Mouse (Mus musculus) spleen, postnatal 4 days (tissue): ENCODE measurements around the gene Odf3b.

Source experiments
- DNase-seq, 2 experiments: peaks; one replicate each; pipeline ENCODE4 v3.0.0; 2022; ENCODE audit warnings: low spot score in 2 of 2

Odf3b gene

DNA sequence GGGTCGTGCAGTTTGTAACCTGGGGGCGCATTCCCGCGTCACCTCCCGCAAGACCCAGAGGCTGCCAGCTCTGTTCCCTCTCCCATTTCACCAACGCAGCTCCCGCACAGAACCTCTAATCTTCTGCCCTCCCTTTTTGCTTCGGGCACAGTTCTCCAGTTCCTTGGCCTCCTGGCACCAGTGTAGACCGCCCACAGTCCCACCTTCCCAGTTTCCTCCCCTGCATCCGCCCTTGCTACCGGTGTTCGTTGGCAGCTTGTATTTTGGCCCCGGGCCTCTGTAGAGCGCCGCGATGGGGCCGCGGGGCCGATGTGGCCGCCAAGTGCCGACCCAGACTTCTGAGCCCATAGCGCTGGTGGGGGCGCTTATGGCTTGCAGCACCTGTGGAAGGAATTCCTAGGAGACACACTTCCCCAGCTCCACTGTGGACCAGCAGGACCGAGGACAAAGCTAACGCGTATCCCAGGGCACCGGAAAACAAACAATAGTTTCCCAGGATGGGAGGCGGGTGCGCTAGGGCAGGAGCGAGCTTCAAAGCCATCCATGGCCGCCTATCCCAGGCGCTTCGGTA, at the start of gene Odf3b:
TSS of gene Odf3b (minus strand) at position 452 of the 571 bp plus-strand sequence.
- DNase-seq = peak; percentile 25 to 70

DNA sequence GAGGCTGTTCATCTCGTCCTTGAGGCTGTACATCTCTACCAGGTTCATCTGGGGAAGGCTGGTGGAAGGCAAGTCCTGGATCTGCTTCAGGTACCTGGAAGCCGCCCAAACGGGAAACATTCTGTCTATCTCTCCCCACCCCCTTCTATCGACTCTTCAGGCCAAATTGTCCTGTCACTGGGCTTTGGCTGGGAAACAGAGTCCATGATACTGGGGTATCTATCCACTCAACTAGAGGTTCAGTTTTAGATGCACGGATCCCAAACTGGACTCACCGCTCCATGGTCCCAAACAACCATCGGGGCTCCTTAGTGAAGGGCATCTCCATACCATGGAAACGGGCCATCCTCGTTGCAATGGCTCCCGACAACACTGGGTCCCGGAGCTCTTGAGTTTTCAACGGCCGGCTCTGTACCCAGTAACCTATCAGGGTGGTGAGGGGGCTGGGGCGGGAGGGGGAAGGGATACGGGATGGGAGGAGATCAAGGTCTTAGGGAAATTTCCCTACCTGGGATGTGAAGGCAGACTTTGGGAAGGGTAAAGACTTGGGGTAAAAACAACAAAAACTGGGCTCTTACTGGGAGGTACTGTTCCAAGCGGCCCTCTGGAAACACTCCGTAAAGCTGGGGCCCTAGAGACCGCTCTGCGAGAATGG, 49.2 kb upstream of the Odf3b start:
- DNase-seq = no peak

DNA sequence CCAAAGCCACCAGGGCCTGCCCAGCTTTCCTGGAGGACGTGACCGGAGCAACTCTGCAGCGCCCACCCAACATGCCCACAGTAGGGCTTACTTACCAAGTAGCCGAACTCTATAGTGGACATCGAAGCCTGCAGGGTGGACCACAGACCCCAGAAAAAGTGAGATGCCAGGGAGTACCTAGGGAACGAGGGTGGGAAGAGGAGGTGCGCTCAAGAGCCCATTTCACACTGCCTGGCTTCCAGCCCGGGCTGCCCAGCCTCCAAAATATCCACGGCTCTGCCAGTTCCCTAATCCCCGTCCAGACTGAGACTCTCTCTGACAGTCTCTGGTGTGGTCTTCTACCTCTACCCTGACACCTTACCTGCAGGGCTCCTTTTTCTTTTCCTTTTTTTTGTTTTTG, 47.6 kb upstream of the Odf3b start:
- no peak for DNase-seq

DNA sequence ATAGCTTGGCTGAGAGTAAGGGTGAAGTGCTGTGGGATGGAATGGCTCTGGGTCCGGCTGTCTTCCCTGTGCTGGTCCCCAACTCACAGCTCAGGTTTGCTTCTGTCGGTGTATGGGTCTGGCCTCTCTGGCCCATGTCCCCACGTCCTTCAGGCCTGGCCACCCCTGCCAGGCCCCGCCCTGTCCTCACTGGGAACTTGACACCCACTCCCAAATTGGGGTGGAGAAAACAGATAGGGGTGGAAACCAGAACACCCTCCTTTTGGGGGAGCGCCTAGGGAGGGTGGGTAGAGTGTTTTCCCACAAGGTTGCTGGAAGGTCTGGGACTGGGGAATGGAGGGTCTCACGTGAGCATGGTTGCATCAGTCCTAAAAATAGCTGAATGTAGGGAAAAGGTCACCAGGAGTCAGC, 46.6 kb upstream of the Odf3b start, which contains the start of gene Cpt1b:
TSS of gene Cpt1b (minus strand) at position 153 of the 411 bp plus-strand sequence.
- no peak for DNase-seq

DNA sequence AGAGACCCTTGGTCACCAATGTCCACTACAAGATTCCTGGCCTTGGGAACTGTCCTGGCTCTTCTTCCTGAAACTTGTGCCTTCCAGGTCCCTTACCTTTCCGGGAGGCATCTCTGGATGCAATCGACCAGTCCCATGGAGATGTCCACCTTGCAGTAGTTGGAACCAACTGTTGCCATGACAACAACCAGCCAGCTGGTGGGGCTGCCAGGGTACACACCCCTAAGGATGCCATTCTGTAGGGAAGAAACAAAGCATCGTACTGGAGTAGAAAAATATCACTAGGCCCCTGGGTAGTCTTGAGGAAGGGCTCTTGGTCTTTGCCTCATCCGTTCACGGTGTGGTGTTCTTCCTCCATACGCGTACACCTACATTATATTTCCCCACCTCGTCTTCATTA, 45.5 kb upstream of the Odf3b start:
- no peak for DNase-seq

DNA sequence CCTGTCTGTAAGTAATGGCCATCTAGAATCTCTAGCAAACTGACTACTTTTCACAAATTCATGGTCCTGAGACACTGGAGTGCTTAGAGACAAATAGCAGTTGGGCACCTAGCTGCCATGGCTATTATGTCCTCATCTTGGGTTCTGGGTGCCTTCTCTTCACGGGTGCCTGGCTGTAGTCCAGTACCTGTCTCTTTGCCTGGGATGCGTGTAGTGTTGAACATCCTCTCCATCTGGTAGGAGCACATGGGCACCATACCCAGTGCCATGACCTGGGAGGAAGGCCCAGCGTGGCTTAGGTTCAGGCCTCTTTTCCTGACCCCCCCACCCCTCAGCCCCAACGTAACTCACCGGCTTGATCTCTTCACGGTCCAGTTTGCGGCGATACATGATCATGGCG, 42.9 kb upstream of the Odf3b start:
- no peak for DNase-seq

DNA sequence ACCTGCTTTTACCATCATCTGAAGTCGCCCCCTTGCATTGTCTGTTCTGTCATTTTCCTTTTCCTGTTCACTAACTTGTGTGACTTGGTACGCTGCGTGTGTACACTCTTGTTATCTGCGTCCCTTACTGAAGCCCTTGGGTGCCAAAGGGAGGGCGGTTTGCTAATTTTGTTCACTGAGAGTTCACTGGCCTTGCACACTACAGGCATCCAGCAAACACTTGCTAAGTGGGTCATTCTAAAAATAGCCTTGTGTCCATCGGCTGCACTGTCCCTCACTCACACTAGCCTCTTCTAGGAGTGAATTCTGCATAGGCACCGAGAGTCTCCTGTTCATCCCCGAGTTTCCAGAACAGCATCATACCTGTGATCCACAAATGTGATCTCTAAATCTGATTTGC, 36.2 kb upstream of the Odf3b start:
- DNase-seq = no peak

DNA sequence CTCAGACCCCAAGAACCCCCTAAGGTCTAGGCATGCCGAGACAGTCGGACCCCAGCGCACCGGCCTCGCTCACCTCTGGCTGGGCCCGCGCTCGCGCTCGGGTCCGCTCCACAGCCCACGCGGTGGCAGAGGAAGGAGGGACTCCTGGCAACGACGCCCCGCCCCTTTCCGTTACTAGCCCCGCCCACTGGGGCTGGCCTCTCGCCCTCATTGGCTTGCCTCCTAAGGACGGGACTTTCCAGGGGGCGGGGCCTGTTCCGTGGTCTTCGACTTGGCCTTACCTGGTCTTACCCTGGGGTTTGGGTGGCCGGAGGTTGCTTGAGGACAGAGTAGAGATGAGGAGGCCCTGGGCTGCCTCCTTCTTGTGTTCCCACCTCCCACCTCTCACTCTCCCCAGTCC, 31.0 kb upstream of the Odf3b start, which contains the start of gene Syce3:
TSS of gene Syce3 (minus strand) at position 386 of the 400 bp plus-strand sequence.
- no peak for DNase-seq

DNA sequence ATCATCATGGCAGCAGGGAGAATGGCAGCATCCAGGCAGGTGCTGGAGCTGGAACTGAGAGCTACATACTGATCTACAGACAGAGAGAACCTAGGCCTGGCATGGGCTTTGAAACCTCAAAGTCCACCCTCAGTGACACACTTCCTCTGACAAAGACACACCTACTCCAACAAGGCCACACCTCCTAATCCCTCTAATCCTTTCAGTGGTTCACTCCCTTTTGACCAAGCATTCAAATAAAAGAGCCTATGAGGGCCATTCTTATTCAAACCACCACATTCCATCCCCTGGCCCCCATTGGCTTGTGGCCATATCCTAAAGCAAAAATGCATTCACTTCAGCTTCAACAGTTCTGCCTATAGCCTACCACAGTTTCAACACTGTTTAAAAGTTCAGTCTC, 27.6 kb upstream of the Odf3b start:
- no peak for DNase-seq

DNA sequence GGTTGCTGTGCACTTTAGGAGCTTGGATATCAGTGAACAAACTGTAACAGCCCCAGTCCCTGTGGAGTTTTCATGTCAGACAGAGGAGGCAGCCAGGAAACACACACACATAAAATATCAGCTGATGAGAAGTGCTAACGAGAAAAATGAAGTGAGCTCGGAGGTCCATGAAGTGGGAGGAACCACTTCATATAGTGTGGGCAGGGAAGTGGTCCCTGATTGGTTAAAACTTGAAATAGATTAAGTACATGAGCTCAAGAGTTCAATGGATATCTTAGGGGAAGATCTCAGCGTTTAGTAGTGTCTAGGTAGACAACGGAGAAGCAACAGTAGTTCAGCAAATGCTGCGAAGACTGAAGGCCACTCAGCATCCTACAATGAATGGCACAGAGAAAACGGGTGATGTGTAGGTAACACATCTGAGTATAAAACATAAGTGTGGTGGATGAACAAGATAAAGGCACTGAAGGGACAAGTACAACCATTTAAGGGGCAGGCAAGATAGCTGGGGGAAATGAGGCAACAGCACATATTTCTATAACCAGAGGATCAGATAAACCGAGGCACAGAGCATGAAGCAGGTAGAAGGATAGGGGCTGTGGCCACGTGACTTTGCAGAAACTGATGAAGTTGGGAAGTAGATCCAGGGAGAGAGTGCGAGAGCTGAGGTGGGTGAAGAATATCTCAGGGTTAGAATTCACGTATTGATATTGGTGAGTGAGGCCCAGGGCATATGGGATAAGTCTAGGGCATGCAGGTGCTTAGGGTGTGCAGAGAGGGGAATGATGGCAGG, 25.9 kb upstream of the Odf3b start:
- DNase-seq = no peak

DNA sequence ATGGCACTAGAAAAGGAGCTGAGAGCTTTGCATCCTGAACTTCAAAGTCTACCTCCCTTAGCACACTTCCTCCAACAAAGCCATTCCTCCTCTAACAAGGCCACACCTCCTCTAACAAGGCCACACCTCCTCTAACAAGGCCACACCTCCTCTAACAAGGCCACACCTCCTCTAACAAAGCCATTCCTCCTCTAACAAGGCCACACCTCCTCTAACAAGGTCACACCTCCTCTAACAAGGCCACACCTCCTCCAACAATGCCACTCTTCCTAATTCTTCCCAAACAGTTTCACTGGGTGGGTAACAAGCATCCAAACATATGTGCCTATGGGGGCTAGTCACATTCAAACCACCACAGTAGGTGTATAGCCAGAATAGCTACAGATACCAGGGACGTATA, 23.4 kb upstream of the Odf3b start:
- no peak for DNase-seq

DNA sequence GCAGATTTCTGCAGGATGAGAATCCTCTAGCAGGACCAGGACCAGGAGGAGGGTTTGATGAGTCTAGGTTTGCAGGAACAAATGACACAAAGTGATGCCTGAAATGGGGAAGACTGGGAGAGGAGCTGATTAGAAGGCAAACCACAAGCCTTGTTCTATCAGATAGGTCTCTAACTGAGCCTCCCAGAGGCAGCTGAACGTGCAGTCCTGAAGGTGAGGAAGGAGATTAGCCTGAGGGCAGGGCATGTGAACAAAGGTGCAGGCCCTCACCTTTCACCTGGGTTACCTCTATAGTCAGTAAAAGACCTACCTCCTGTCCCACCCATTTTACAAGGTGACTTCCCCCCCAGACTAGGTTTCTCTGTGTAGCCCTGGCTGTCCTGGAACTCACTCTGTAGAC, 20.6 kb upstream of the Odf3b start:
- DNase-seq = no peak

DNA sequence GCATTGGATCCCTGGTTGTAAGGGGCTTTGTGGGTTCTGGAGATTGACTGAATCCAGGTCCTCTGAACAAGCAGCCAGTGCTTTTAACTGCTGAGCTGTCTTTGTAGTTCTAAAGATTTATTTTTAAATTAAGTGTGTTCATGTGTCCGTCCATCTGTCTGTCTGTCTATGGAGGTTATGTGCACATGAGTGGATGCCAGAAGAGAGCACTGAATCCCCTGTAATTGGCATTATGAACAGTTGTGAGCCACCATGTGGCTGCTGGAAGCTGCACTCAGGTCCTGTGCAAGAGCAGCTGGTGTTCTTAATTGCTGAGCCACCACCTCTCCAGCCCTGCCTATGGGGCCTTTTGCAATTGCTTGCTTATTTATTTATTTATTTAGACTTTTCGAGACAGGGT, 19.1 kb upstream of the Odf3b start:
- DNase-seq = no peak

DNA sequence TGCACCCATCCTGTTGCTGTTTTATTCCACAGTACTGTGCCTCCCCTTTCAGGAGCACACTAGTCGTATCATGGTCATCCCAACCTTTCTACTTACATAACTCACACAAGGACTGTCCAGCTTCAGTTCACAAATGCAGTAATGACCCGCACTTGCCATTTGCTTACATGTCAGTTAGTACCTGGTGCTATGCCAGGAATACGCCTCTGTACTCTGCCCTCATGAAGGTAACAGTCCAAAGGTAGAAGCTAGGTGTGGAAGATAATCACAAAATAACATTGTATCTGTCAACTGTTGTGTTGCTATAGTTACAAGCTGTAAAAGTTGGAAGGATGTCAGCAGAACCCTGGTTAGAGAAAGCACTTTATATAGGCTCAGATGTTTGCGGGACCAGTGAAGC, 17.8 kb upstream of the Odf3b start:
- DNase-seq = no peak

DNA sequence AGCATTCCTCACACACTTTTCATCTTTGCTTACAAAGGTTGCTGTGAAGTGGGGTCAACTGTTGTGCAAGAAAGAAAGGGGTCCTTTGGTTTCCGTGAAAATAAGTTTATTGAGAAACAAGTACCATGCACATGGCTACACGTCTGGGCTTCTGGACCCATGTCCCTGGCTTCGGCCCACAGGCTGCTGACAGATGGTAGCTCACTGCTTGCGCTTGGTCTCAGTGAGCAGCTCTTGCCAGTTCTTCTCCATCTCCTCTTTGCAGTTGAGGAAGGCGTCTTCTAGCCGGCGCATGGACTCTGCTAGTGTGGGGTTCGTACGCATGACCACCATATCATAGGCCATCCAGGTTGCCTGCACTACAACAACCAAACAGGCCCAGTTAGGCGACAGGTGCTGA, 11.0 kb upstream of the Odf3b start:
- no peak for DNase-seq

DNA sequence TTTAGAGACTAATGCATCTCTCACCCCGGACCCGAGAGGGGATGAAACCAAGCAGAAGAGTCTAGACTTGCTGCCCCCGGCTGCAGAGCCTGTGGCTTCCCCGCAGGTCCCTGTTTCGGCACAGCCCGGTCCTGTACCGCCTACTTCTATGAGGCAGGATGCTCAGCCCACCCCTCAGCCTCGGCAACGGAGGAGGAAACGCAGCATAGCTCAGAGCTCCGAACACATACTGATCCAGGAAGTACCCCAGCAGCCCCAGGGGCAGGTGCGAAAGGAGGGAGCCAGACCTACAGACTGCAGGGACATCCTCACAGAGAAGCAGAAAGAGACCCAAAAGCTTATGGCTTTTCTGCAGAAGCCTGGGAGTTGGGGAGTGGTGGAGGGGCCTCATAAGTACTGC, 8.0 kb upstream of the Odf3b start:
- DNase-seq = no peak

DNA sequence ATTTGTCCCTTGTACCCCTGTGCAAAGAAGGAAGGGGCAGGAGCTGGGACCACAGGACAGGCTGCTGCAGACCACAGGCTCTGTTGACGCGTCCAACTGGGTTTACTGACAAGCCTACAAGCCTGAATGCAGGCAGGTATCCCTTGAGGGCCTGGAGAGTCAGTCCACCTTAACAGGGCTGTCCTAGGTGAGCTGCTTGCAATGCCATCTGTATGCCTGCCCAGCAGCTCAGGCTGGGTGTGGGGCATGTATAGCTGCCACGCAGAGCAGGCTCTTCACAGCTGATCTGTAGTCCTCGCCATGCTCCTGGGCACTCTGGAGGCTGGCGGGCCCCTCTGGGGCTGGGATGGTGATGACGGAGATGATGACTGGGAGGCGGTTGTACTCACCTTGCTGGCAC, 5.5 kb upstream of the Odf3b start, which contains the start of gene Klhdc7b:
TSS of gene Klhdc7b (plus strand) at position 301 of the 400 bp plus-strand sequence.
- no peak for DNase-seq

DNA sequence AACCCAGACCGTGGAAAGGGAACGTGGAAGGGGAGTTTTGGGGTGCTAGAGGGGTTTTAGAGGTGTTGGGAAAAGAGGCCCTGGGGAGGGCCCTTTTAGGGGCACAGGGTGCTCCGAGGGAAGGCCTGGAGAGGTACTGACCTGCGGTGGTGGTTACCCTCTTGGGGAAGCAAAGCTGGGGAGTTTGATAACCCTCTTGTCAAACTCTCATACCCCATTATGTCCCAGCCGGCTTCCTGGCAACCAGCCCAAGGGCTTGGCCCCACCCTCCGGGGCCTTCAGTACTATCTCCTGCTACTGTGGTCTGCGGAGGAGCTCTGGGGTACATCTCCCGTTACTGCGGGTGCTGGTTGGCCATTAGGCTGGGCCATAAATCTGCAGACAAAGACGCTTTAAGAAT, 347 bp upstream of the Odf3b start:
- DNase-seq = peak; percentile 75 to 83

DNA sequence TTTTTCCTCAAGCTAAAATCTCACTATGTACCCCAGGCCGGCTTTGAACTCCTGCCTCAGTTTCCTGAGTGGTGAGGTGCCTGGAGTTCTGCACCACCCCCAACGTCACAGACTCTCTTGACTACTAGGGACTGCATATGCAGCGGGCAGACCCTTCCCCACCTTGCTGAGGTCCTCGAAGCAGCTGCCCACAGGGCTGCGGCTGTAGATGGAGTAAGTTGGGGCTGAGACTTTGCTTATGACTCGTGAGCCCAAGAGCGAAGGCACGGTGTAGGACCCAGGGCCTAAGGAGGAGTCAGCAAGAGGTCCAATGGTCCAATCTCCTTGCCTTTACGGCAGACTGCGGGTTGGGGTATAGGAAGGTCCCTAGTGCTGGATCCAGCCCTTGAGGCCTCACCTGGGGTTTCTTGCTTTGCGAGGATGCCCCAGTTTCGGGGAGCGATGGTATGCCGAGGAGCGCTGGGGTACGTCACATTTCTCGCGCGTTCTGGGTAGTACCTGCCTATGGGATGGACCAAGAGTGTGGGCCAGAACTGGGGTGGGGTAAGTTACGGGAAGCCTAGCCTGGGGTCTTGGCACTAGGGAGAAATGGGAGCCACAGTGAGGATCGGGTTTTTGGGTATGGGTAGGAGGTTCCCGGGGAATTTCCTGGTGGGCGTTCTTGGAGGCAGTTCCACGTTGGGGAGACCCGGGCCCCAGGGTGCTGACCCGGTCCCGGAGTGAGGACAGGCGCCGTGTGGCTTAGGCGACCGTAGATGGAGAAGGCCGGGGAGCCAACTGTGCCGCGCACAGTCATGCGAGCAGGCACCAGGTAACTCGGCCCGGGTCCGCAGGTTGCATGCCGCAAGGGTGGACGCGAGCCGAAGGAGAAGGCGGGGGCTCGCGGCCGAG, 899 bp downstream of the Odf3b start:
- no peak for DNase-seq

DNA sequence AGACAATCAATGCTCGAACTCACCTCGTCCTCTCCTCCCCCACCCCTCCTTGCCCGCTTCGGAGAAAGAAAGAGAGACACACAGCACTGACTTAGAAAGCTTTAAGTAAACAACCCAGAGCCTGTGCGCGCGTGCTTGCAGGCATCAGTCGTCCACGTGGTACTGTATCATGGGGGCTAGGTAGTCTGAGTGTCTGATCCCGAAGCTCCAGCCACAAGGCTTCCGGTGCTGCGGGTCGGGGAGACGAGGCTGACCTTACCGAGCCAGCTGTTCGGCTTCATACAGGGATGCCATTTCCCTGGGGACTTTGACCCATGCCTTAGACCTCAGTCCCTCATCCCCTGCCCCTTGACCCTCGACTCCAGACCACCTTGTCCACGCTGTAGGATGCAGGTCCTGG, 1.7 kb downstream of the Odf3b start:
- no peak for DNase-seq

DNA sequence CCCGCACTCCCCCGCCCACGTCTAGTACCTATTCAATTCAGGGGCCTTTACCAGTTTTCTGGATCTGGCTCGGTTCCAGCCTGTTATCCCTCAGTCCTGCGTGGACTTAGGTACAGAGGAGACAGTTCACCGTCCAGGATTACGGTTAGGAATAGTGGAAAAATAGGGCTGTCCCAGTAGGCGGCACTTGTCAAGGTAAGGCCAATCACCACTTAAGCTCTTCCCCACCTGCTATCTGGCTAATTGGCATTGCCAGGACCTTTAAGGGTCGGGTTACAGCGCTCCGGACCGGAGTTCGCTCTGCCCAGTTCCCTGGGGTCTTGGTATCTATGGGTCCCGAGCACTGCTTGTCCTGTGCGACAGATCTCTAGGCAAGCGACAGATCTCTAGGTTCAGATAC, 2.1 kb downstream of the Odf3b start, which contains the start of gene Tymp:
TSS of gene Tymp (minus strand) at position 83 of the 400 bp plus-strand sequence.
- no peak for DNase-seq

DNA sequence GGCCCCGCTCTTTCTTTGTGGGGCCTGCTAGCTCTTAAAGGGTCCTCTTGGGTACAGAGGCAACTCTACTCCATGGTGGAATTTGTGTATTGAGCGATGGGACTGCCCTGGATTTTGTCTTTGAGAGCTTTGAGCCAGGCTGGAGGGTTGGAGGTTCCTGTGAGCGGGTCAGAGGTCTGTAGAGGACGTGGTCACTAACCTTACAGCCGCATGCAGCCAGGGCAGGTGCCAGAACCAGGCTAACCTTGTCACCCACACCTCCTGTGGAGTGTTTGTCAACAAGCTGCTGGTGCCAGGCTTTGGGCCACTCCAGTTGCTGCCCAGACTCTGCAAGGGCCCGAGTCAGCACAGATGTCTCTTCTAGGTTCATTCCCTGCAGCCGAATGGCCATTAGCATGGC, 3.0 kb downstream of the Odf3b start:
- no peak for DNase-seq
